Mouse (Mus musculus): ENCODE measurements around the gene Nedd4.

The Nedd4 gene

GRCm38 (mm10) chr9:72722622-72723021 is 60.5 kb downstream of the Nedd4 start:
- no peak for DNase-seq (ENCODE audit: low spot score)

DNA sequence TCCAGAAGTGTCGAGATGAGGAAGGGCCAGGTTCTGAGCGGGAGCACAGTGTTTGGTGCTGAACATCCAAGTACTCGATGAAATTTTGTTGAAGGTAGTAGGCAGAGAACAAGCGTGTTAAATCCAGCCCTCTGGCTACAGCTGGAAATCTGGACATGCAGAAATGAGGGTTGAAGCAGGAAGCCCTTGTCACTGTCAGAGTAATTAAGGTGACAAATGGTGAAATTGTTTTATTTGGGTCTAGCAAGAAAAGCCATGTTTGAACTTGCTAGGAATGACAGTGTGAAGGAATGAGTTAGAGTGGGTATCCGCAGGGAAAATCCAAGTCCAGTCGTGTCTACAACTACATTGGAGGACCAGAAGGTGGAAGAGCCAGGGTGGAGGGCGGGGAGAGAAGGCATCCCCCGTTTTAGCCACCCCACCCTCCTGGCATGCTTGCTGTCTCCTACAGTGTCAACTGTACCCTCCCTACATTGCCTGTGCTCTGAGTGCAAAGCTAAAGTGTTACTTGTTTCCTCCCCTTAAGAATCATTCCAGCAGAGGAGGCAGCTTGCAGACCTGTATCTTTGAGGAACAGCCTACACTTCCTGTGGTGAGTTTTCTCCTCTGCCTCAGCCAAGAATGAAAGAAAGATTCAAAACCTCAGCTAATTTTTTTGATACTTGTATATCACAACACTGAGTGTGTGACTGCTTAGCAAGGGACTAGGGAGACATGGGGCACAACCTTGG is 62.5 kb downstream of the Nedd4 start:
- no peak for DNase-seq (ENCODE audit: low spot score)

DNA sequence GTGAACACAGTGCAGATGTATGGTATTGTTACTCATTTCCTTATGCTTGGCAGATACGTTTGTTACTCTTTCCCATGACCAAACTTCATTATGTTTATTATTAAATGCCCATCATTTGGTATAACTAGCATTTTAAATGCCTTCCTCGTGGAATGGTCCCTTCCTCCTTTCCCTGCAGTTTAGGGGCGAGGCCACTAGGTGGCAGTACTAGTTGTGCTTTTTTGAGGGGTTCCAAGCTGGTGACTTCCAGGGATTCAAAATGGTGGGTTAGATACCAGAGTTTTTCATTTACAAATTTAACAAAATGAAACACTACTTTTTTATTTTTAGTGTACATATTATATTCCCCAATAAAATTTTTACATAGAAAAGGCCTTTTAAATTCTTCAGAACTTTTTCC is 71.8 kb downstream of the Nedd4 start:
- DNase-seq (ENCODE audit: low spot score): peak; percentile 65

- DNase-seq (ENCODE audit: low spot score): peak; percentile 57
Observed at GRCm38 (mm10) chr9:72735822-72736410, 73.8 kb downstream of the Nedd4 start.

- no peak for DNase-seq (ENCODE audit: low spot score)
Observed at GRCm38 (mm10) chr9:72741206-72741605, 79.1 kb downstream of the Nedd4 start.

GRCm38 (mm10) chr9:72746278-72746677 is 84.1 kb downstream of the Nedd4 start:
- DNase-seq (ENCODE audit: low spot score): no peak

DNA sequence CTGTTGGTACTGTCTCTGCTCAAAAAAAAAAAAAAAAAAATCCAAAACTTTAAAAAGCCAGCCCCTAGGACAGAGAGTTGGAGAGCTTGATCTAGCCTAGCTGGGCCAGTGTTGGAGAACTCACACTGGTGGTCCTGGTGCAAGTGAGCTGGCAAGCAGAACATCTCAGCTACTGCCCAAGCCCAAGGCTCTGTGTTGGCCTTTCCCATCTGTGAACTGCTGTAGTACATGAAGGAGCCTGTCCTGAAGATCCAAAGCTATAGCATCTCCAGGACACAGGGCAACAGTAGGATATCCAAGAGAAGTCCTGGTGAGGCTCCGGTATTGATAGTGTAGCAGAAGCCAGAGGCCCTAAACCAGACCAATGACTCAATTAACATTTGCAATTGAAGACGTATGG is 88.1 kb downstream of the Nedd4 start:
- DNase-seq (ENCODE audit: low spot score): no peak

GRCm38 (mm10) chr9:72752656-72753055 is 90.5 kb downstream of the Nedd4 start:
- no peak for DNase-seq (ENCODE audit: low spot score)

GRCm38 (mm10) chr9:72753741-72754140 is 91.6 kb downstream of the Nedd4 start:
- DNase-seq (ENCODE audit: low spot score): no peak

DNA sequence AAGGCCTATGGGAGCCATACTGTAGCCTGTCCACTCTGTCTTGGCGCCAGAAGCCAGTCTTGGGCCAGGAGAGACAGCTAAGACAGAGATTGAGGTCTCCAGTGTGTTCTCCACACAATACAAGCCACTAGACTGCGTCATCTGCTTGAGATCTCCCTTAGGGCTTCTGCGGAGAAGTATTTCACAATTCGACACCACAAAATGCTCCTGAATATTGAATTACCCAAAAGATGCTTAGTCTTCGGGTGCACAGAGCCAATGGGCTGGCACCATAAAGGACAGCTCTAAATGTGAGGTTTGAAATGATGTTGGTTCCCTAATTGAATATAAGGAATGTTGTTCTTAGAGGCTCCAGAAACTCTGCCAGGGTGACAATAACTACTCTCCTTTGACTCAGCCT is 95.0 kb downstream of the Nedd4 start:
- DNase-seq (ENCODE audit: low spot score): no peak

DNA sequence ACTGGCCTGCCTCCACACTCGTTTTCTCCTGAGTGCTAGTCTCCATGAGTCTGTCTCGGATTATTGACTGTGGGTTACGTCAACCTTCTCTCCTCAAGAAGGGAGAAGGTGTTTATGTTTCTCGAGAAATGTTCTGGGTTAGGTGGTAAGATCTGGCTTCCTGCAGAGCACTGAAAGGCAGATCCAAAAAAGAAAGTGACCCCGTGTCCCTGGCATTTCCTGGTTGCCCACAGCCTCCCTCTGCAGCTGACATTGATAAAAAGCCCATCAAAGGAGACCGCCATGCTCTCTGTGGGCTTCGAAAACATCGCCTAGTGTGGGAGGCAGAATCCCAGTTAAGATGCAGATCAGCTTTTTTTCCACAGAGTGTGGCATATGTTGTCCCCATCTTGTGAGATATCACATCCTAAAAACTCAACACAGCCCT is 96.6 kb downstream of the Nedd4 start:
- DNase-seq (ENCODE audit: low spot score): no peak

- peak; percentile 63 for DNase-seq (ENCODE audit: low spot score)
Observed at GRCm38 (mm10) chr9:72763050-72763718, 101.0 kb downstream of the Nedd4 start.

- peak; percentile 78 for DNase-seq (ENCODE audit: low spot score)
Observed at GRCm38 (mm10) chr9:72766789-72767349, 104.7 kb downstream of the Nedd4 start.

DNA sequence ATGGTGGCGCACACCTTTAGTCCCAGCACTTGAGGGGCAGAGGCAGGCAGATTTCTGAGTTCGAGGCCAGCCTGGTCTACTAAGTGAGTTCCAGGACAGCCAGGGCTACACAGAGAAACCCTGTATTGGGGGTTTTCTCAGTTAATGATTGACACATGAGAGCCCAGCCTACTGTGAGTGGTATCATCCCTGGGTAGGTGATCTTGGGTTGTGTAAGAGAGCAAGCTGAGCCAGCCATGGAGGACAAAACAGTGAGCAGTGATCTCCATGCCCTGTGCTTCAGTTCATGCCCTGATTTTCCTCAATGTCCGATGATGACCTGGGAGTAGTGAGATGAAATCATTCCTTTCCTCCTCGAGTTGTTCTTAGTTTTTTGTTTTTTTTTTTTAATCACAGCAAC is 112.9 kb downstream of the Nedd4 start:
- DNase-seq (ENCODE audit: low spot score): no peak

DNA sequence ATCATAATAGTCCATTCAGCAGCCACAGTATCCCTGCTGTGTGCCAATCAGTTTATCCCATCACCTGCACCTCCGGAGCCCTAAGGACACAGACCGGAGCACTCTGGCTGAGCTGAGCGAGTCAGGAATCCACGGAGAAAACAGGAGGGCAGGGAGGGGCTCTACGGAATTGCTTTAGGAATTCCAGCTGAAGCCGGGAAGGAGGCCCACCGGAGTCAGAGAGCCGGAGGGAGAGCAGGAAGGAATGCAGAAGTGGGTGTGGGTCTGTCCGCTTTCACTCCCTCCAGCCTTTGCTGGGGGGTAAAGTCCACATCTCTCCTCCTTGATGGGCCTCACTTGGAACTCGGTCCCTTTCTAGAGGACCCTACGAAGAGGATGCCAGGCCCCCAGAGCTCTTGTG is 116.9 kb downstream of the Nedd4 start:
- DNase-seq (ENCODE audit: low spot score): no peak

- DNase-seq (ENCODE audit: low spot score): no peak
Observed at GRCm38 (mm10) chr9:72779733-72780132, 117.6 kb downstream of the Nedd4 start.

- DNase-seq (ENCODE audit: low spot score): no peak
Observed at GRCm38 (mm10) chr9:72780694-72781093, 118.5 kb downstream of the Nedd4 start.

DNA sequence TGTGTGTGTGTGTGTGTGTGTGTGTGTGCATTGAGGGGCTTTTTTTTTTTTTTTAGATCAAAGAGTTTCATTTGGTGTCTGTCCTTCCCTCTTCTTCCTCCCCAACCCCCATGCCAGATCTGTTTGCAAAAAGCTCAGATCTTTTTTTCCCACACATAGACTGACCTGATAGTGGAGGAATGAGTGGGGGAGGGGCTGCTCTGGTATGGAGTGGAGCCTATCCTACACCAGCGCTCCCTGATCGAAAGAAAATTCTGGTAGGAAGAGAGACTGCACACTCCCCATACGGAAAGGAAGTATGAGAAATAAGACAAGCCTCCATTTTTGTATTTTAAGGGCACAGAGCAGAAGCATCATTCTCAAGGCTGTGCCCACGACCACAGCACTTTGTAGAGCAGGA is 119.3 kb downstream of the Nedd4 start:
- DNase-seq (ENCODE audit: low spot score): no peak

- DNase-seq (ENCODE audit: low spot score): no peak
Observed at GRCm38 (mm10) chr9:72782121-72782520, 120.0 kb downstream of the Nedd4 start.

DNA sequence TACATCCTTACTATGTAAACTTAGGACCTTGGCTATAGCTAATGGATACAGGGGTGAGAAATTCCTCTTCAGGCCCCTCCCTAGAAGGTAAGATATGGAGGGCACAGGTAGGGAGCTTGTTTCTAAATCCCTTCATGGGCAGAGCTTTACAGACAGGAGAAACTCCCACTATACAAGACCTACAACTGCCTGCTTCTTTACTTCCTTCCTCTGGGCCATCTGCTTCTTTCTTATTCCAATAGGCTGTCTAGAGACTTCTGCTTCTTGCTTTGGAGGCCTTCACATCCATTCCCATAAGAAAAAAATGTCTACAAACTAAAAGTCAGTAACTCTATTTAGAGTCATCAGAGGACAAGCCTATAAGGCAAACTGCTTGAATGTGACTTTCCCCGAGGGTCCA is 125.6 kb downstream of the Nedd4 start:
- no peak for DNase-seq (ENCODE audit: low spot score)

GRCm38 (mm10) chr9:72790530-72791212 is 128.5 kb downstream of the Nedd4 start:
- no peak for DNase-seq (ENCODE audit: low spot score)

DNA sequence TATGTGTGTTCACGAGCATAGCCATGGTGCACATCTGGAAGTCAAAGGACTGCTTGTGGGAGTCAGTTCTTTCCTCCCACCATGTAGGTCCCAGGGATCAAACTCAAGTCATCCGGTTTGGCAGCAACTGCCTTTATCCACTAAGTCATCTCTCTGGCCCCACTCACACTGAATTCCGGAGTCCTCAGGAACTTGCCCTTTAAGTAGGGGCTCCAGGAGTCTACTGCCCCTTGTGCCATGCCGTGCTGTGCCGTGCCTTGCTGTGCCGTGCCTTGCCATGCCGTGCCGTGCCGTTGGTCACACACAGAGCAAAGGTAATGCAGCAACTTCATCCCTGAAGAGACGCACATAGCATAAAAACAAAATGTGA is 129.1 kb downstream of the Nedd4 start:
- no peak for DNase-seq (ENCODE audit: low spot score)

DNA sequence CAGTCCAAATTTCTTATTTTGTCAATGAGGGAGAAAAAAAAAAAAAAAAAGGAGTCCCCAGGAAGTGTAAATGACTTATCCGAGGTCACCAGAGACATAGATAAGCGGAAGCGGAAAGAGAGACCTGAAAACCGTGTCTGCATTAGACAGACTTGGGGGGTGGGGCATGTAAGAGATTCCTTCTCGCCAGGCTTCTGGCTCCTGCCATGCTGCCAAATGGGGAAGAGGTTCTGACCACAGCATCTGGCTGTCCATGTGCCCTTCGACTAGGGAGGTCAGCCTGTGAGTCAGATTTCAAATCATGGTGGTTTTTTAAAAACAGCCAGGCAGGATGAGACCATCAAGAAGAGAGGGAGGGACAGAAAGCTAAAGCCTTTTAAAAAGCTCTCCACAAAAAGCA is 129.5 kb downstream of the Nedd4 start:
- DNase-seq (ENCODE audit: low spot score): peak; percentile 52

All from adipocyte (in vitro differentiated cells).